Mouse (Mus musculus) small intestine, adult 10 weeks (tissue): ENCODE results near the gene Dusp12. TPM values are rescaled to one million over a fixed set of nuclear protein-coding genes. Genes with fewer than 3 reads are reported as not detected.

Source experiments
- polyA plus RNA-seq: library from polyadenylated mRNA; stranded (reverse); fragments of 350-450 nt; fragmentation: Illumina TruSeq; extraction: RNeasy Lipid Tissue Mini Kit (QIAGEN cat#74804); gene quantifications from one replicate; pipeline ENCODE4 v1.2.3, GENCODE M21; 2014; ENCODE audit warnings: low replicate concordance

Dusp12 gene
- polyA plus RNA-seq = 25.5 TPM

GRCm38 (mm10) chr1:170884978-170885561, at the start of gene Dusp12, which contains the start of gene Gm26620:
Dusp12 (minus strand) TSS chr1:170885540.
Gm26620 (plus strand) TSS chr1:170885065.

GRCm38 (mm10) chr1:170927378-170927777, 42.0 kb upstream of the Dusp12 start, which contains the start of gene Fcrla:
Fcrla (minus strand) TSS chr1:170927583.

GRCm38 (mm10) chr1:170912891-170913615, 27.7 kb upstream of the Dusp12 start, which contains the start of gene Fcrlb:
Fcrlb (minus strand) TSS chr1:170912941.

DNA sequence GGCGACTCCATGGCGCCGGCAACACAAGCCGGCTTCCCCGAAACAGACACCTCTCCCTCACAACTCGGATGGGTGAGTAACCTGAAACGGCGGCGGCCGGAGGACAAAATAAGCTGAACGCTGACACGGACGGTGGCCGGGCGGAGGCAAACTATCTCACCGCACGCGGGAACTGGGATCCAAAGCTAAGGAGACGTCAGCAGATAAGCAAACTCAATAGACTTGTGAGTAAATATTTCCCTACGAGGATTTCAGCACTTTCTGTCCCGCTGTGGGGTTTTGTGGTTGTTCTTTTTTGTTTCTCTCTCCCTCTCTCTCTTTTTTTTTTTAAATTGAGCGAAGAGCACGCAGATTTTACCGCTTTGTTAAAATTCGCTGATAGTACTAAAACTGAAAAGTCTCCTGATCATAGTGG, 17.6 kb downstream of the Dusp12 start, which contains the start of gene Atf6:
Atf6 (minus strand) TSS at position 81 of the 415 bp plus-strand sequence.

Other genes starting within 250 kb of the Dusp12 start
- gene Olfml2b, start 241.0 kb downstream of the Dusp12 start, polyA plus RNA-seq = 0.41 TPM
- gene Atf6, start 17.8 kb downstream of the Dusp12 start, polyA plus RNA-seq = 29.3 TPM
- 1.6 TPM for gene Gm26620, start 475 bp downstream of the Dusp12 start, polyA plus RNA-seq
- not detected for gene Fcrlb, start 27.4 kb upstream of the Dusp12 start, polyA plus RNA-seq
- 3.4 TPM for gene Fcrla, start 42.0 kb upstream of the Dusp12 start, polyA plus RNA-seq
- gene Fcgr2b, start 91.0 kb upstream of the Dusp12 start, polyA plus RNA-seq = 17.6 TPM
- 9.9 TPM for gene Fcgr4, start 133.4 kb upstream of the Dusp12 start, polyA plus RNA-seq
- gene Fcgr3, start 179.4 kb upstream of the Dusp12 start, polyA plus RNA-seq = 11.7 TPM
- 1.9 TPM for gene Cfap126, start 228.4 kb upstream of the Dusp12 start, polyA plus RNA-seq